Mouse (Mus musculus): ENCODE results near the gene Ints14.

Gene Ints14

DNA sequence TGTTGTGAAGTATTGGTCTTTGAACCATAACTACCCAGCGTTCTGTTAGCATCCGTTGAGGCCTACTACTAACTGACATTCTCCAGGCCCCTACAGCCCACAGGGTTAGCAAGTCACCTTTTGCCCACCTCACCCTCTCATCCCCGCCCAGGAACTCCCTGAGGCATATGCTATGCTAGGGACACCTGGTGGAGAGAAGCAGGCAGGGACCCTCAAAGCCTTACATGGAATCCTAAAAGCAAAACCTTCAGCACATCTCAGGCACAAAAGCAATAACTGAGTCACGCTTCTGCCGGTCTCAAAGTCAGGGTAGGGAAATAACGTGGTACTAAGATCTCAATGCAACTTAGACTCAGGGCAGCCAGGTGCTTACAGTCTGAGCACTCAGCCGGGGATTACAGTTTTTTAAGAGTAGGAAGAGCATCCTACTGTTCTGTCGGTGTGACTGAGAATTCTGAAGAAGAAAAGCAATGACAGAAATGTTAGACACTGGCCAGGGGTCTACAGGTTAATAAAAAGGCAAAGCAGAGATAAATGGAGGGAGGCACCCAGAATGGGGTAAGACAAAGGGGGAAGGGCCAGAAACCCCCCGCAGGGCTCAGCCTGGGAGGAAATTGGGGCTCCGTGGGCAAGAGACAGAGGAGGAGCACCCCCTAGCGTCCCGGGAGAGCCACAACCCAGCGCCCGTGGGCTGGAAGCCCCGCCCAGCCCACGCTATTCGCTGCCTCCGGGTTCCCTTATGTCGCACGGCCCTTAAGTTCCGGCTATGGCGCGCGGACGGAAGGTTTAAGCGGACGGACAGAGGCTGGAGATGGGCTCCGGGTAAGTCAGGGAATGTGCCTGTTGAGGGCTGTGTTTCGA is at the start of gene Ints14:
TSS of gene Ints14 (plus strand) at position 789 of the 861 bp plus-strand sequence.
- DNase-seq, result peak; percentile 97

DNA sequence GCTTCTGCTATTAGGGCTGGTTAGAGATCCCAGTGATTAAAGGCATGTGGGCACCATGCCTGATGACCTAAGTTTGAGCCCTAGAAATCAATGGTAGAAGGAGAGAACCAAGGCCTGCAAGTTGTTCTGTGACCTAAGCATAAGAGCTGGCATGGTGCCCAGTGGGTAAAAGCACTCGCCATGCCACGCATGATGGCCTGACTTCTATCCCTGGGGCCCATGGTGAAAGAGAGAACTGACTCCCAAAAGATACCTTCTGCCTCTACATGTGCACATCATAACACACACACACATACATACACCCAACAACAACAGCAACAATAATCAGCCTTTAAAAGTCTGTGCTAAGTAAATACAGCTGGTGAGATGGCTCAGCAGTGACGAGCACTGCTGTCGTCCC is 47.3 kb upstream of the Ints14 start:
- DNase-seq, result no peak

DNA sequence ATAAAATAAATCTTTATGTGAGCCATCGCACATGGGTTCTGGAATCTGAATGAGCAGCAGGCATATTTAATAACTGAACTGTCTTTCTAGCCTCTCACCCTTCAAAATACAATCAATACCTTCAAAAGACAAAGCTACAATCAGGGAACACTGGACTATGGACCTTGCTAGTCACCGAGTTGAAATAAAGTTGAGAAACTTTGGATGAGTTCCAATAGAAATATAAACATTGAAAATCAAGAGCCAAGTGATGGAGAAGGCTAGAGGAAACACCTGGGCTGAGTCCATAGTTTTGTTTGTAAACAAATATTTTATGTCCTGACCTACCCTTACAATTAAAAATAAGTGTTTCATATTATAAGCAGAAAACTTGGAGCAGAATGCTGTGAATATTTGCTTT is 46.7 kb upstream of the Ints14 start:
- no peak for DNase-seq

DNA sequence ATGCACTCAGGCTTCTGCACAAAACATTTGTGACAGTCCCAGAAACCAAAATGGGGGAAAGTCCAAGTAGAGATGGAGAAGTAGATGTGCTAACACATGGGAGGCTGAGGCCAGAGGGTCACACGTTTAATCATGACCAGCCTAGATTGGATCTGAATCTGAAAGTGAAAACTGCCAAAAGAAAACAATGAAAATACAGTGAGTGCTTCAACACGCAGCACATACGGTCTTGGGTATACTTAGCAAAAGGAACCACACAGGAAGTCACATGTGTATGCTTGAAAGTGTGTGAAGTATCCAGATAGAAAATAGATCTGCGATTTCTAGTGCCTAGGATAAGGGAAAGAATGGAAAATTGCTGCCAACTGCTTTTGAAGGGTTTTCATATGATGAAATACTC is 46.1 kb upstream of the Ints14 start:
- no peak for DNase-seq

DNA sequence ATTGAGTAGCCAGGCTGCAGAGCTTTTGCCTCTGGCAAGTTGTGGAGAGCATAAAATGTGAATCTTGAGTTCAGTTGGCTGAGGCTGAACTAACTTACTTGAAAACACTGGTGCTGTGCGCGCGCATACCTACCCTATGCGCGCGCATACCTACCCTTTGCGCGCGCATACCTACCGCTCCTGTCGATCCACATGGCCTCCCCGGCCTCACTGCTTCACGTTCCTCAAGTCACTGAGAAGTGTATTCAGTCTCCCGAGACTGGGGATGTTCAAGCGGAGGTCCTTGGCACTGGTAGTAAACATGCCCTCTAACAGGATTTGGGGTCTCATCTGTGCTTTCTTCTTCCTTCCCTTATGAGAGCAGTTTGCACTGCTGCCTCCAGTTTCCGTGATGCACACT is 42.1 kb upstream of the Ints14 start:
- peak; percentile 38 for DNase-seq

DNA sequence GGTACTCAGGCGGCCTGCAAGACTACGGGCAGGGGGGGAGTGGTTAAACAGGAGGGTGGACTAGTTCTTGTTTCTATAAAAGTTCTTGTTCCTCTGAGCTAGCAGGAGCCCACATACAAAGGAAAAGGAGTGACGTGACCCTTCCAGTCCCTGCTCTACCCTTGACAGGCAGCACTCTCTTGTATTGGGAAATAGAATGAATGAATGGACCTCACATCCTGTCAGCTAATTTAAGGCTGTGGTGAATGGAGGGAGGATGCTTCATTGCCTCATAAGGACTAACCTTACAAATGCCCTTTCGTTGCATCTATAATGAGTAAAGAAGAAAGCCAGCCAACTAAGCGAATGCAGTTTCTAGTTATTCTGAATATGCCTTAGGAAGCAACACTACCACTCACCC is 34.9 kb upstream of the Ints14 start:
- DNase-seq, result no peak

DNA sequence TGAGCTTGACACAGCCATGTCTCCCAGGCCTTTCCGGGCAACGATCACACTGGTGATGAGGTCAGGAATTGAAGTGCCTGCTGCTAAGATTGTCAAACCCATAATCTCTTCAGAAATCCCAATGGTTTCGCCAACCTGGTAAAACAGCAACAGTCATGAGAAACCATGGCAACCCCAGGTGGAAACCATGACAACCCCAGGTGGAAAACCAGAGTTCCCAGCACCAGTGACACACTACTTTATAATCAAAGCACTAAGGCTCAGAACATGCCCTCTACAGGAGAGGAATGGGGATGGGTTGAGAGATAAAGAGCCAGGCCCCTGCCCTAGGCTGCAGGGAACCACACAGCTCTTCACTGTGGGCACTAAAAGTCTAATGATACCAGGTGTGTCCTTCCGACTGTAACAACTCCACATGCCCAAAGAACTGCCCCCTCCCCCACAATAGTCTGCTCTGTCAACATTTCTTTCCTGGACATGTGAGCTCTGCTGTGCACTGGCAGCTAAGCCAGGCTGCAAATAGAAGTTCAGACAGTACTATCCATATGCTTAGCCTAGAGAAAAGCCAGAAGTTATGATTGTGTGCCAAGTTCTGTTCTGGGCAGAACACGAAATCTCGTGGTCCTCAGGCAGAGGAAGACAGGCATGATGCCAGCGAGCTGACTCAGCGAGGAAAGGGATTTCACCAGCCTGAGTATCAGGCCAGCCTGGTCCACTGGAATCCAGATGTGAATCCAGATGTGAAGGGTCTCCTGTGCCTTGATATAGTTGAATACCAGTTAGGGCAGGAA is 34.3 kb upstream of the Ints14 start:
- DNase-seq, result no peak

DNA sequence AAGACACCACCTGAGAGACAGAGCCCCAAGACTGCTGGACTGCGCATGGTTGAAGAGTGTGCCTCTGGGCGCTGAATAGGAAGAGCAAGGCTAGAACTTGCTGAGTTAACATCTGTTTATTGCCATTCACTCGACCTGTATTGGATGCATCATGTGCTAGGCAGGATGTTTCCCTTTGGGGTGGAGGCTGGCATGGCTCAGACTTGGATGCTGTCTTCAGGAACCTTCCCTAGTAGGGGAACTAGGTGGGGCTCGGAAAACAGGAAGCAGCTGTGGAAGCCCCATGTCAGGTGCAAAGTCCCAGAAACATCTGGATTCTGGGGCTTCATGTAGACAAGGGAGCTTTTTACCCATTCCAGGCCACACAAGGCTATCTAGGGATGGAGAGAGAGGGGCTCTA is 30.4 kb upstream of the Ints14 start:
- DNase-seq, result no peak

DNA sequence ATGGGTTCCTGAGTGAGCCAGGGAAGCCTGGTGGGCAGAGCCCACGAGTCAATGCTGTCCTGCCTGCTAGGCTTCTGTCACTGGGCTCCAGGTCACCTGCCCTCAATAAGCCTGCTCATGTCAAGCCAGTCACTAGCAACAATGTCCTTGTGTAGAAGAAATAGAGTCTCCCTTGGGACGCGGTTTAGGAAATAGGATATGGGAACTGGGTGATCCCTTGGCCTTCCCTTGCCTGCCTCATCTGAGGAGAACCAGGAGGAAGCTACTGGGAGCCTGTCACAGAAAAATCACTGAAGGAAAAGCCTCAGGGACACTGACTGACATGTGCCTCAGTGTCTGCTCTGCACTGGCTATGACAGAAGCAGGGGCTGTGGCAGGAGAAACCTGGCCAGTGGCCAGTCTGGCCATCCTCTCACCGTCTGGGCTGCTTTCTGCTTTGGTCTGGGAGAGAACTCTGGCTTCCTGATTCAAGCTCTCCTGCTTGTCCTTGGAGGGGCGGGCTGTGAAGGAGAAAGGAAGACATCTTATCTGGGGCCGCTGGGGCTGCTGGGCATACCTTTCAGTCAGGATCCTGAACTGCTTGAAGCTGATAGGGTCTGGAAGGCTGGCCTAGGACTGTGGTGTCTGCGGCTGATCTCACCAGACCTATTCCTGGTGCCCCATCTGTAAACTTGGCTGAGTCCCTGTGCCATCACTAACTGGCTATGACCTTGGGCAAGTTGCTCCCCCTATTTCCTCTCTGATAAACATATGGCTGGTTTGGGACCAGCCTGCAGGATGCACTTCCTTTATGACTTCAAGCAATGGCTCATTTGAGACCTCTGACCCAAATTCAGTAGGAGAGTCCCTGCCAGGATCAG is 28.7 kb upstream of the Ints14 start:
- no peak for DNase-seq

DNA sequence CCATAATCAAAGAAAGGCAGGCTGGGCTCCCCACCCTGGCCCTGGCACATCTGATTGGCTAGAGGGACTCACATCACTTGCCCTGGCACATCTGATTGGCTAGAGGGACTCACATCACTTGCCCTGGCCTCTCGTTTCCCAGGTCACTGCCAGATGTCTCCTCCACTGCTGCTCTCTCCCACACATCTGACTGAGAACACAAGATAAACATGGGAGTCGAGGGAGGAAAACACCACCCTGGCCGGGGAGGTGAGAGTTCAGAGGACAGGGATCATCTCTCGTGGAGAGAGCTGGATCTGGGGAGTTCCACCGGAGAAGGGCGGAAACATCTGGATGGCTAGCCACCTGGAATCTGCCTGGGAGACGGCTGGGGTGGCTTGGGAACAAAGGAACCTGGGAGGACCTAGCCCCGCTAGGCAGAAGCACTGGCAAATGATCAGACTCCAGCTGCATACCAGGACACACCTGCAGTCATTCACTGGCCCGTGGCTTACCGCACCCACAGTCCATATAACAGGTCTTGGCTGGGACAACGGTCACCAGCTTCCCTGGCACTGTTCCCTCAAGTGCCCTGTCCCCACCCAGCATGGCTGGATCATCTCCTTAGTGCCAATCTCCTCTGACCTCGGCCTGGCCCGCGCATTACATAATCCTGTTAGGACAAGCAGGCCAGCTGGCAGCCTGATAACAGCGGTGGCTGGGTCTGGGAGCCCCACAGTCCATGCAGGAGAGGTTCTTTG is 26.5 kb upstream of the Ints14 start:
- peak; percentile 70 for DNase-seq

DNA sequence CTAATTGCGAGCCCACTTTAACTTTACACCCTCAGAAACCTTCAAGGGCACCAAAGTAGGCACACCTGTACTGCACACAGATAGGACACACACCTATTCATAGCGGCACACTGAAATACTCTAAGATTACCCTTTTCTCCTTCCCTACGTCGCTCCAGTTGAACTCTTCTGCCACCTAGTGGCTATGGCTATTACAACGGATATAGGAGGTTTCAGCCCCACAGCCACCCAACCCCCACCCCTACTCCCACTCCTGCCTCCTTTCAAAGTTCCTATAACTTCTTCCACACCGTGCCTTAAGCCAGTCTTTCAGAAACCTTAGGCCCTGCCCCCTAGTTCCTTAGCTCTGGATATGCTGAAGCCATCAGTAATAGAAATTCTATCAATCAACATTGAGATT is 24.2 kb upstream of the Ints14 start:
- DNase-seq, result peak; percentile 74

DNA sequence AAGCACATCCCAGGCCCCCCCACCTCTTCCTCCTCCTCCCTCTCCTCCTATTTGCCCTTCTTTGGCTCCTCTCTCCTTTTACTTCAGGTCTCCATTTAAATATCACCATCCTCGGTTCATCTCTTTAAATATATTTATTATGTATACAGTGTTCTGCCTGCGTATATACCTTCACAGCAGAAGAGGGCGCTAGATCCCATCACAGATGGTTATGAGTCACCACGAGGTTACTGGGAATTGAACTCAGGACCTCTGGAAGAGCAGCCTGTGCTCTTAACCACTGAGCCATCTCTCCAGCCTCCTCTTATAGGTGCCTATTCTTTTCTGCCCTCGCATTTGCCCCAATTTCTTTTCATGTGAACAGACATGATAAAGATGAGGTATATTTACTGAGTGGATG is 23.2 kb upstream of the Ints14 start:
- no peak for DNase-seq

DNA sequence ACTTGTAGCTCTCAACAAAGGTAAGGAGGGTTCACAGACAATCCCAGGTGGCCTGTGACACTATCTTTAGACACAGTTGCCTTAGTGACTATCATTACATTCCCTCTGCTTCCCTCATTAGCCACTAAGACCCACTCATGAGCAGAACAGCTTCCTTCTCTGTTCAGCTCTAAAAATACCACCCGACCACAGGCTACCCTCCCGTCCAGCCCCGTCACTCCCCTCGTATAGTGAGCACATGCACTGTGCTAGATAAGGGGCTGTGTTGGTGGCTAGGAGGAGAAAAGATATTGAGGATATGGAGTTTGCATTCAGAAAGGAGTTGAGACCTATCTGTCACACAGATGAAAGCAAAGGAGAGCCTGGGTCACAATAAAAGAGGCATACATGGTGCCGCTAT is 22.2 kb upstream of the Ints14 start:
- no peak for DNase-seq

DNA sequence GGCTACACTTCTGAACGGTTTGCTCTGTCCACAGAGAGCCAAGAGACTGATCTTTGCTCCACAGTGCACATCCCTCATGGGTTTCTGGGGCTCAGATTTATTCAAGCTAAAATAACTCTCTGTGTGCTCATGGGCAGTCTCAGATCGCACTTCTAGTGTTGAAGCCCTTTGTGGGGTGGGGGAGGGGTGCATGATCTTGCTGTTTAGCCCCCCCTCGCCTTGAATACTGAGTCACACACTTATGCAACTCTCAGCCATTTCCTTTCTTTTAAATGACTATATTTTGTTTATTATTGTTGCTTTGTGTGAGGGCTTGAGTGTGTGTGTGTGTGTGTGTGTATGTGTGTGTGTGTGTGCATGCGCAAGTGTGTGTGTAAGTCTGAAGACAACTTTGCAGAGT is 21.4 kb upstream of the Ints14 start:
- DNase-seq, result no peak

DNA sequence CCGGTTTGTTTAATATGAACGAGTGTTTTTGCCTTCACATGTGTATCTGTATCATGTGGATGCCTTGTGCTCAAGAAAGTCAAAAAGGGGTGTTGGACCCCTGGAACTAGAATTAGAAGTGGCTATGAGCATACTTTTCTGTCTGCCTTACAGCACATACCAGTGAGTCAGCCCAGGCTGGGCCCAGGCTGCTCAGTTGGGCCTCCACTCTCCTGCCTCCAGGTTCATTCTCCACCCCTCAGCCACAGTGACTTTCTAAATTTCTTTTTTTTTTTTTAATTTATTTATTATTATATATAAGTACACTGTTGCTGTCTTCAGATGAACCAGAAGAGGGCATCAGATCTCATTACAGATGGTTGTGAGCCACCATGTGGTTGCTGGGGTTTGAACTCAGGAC is 20.9 kb upstream of the Ints14 start:
- no peak for DNase-seq

DNA sequence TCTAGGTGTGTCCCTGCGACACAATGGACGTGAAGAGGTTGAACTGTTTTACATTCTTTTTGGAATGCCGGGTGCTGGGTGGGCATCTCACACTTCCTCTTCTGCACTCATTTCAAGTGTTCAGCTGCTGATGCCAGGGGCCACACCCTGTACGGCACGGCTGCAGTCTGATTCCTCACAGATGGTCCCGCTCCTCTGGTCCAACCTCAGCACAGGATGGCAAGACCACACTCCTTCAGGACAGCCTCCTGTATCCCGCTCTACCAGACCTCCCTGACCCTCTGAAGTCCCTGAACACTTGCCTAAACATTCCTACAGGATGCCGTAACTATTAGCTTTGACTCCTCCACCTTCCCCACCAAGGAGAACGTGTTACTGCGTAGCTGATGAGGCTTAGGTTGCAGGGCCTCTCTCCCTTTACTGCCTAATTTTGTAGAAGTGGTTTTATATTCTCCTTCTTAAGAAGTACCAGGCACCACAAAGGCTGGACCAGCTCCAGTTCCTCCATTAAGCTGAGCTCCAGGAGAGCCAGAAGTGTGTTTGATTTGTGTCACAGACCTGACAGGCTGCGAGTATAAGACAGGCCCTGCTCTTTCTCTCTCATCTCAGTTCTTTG is 19.9 kb upstream of the Ints14 start:
- no peak for DNase-seq

DNA sequence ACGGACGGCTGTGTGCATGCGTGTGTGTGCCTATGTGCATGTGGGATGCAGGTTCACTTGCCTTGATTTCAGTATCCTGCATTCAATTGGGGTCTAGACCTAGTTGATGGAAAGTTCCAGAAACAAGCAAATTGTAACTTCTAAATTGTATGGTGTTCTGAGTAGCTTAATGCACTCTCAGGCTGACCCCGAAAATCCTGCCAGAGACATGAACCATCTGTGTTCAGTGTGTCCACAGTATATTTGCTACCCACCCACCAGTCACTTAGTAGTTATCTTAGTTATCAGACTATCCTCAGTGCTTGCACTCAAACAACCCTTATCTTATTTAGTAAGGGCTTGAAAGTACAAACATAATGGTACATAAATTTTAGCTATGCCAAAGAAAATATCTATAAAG is 19.1 kb upstream of the Ints14 start:
- no peak for DNase-seq

DNA sequence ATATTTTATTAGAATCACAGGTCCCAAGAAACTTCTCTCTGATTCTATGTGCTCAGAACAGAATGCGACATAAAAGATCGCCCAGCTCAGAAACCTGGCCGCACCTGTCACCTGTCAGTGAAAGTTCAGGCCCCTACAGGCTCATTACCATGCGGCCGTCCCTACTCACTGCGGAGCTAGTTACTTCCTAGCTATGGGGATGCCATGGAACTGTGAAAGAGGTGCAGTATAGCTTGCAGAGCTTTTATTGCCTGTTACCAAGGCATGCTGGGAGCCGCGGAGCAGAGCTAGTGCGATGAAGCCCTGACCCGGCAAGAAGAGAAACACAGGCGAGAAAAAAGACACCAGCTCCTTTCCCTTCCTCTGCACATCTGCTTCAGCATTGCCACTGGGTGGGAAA is 16.7 kb upstream of the Ints14 start:
- DNase-seq, result no peak

DNA sequence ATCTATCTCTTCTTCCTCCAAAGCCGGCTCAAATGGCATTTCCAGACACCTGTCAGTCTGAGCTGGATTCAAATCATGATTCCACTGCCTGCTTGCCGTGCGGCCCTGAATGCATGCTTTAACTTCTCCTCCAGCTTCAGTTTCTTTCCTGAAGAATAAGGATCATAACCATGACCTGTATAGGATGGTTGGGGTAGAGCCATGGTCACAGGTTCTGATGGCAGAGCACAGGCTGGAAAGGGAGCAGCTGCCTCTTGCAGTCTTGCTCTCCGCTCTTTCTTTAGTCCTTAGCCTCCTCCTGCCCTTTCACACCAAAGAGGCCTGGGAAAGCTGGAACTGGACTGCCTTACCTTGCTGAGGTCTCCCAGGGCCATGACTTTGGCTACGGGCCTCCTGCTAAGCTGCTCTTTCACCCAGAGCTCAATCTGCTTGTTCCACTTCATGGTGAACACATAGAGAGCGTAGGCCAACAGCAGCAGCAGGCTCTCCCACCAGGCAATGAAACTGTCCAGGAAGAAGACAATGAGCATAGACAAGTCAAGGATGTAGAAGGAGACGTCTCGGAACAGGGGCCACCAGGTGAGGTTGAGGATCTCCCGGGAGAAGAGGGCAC is 13.1 kb upstream of the Ints14 start:
- no peak for DNase-seq

DNA sequence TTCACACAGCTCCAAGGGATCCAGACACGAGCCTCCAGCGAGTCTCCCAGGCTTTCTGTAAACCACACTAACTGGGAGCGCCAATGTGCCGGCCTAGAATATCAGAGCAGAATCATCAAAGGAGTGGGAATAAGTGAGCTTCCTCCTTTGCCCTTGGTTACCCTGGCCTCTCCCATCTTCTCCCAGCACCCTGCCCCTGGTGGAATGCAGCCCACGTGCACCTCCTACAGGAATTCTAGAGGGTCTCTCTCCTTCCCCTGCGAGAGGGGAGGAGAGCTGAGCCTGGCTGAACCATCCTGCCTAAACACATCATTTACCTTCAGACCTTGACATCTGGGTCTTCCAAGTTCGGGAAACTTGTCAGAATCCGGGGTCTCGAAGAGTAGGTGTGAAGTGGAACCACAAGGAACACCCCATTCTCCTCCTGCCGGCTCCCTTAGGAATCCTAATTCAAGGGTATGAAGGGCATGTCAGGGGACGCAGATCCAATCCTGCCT is 9.5 kb upstream of the Ints14 start, which contains the start of gene Slc24a1:
TSS of gene Slc24a1 (minus strand) at position 447 of the 497 bp plus-strand sequence.
- no peak for DNase-seq

DNA sequence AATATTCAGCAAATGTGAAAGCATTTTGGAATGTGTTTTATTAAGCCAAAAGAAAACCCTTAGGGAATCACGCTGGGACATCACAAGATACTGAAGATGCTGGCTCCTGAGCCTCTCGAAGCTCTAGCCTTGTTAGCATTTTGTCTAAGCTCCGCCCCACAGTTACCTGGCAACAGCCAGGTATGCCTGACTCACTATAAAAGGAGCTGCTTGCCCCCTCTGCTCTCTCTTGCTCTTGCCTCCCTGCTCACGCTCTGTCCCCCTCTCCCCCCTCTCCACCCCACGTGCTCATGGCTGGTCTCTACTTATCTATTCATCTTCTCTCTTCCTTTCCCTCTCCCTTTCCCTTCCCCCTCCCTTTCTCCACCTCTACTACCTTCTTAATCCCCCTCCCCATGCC is 8.7 kb upstream of the Ints14 start:
- no peak for DNase-seq

All from kidney, postnatal 14 days (tissue).